Mouse (Mus musculus) Patski (cell line): ENCODE results near the gene Bcl7a. TPM values are rescaled to one million over a fixed set of nuclear protein-coding genes. Genes with fewer than 3 reads are reported as not detected.
A peak's percentile ranks its signal among the peaks of the same experiment; 100 is the strongest.

Experiments
- ATAC-seq: fragments of 100-300 bp; one replicate; pipeline ENCODE4 v1.8.0; 2021
- CTCF ChIA-PET: fragments of 350-600 bp; sonication (Branson Sonifier 250); formaldehyde crosslinking; loops from one replicate; lab custom pipeline; 2022; ENCODE audit warnings: inconsistent platforms; lab: Charles Lee
- POLR2A ChIA-PET: fragments of 350-600 bp; sonication (Branson Sonifier 250); formaldehyde crosslinking; loops from one replicate; lab custom pipeline; 2022; ENCODE audit warnings: antibody characterized with exemption, inconsistent platforms; lab: Charles Lee
- DNase-seq: peaks from one replicate; pipeline ENCODE4 v3.0.0-alpha.2; 2011; ENCODE audit warnings: low read depth, low spot score
- H3K27me3 ChIP-seq: fragments of 371-371 bp; one replicate; pipeline ENCODE4 v1.5.1; 2021
- CTCF ChIP-seq: fragments of 100-300 bp; IDR thresholded peaks from one replicate; pipeline ENCODE4 v1.5.1; 2021
- in situ Hi-C: fragments of 300-500 bp; cut with MboI; formaldehyde crosslinking; loops from 3 replicates; pipeline ENCODE4 v1.11.1; 2018; ENCODE audit warnings: low pct_unique_long_range_greater_than_20kb, mixed read lengths
- polyA plus RNA-seq: library from polyadenylated mRNA; unstranded; gene quantifications from one replicate; pipeline ENCODE4 v1.2.3, GENCODE M21; 2021

Gene Bcl7a
- polyA plus RNA-seq, 1 experiment from 2014 or later = 19.3 TPM

DNA sequence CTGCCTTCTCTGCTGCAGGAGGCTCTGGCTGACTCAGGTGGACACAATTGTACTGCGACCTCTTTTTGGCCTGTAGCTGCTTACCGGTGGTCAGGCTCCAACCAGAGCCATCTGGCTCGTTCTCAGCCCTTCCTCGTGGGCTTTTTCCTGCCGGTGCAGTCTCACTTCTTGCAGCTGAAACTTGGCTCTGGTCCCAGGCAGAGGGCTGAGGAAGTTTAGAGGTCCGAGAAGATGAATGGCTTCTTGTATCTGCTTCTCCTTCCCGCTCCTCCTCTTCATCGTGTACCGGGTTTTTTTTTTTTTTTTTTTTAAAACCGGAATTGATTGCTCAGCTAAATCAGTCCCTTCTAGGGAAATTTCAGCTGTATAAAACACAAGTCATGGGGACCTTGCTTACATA, 32.9 kb downstream of the Bcl7a start:
- ChIA-PET CTCF (interaction anchor here (0.8 to 6.0 kb wide), 10 partner anchors 8 to 125 kb away, joined by 3 to 65 read pairs (median 4); partner anchors contain the start of genes Mlxip and Wdr66), POLR2A (interaction anchor here (1.0 to 1.6 kb wide), 2 partner anchors 18 to 61 kb away, joined by 3 read pairs; no protein-coding TSS in a partner anchor)
- no peak for DNase-seq
- ATAC-seq = no peak
- in situ Hi-C loops = no loop called here
- no peak for TF ChIP-seq CTCF
- no peaks in the 10 kb centered on the region for H3K27me3 ChIP-seq

DNA sequence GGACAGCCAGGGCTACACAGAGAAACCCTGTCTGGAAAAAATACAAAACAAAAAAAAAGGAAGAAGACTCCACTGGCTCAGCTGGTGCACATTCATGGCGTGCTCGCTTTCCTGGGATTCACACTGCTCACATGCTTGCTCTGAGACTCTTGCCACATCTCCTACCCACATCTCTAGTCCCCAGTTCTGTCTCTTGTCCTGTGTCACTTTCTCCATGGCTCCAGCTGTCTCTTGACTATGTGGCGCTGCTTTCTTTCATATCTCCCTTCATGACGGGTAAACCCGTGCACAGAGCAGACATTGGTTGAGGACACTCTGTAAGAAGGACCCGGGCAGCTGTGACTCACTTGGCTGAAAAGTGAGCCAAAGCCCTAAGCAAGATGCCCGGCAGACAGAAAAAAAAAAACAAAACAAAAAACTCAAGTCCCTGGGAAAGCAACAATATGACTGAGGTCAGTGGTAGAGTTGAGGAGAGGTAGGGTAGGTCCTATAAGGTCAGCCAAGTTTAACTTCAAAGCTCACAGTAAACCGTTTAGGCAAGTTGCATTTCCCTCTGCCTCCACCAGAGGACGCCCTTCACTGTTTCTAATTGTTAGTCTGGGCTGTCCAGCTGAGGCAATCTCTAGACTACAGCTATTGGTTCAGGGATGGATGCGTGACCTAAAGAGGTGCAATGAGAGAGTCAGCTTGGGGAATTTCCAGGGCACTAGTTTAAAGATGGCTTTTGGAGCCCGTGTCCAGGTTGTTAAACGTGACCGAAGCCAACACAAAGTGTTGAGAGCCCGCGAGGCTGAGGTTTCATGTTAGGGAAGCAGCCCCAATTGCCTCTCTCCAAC, 33.7 kb downstream of the Bcl7a start:
- in situ Hi-C loops = no loop called here
- ChIA-PET CTCF (interaction anchor here (0.6 to 6.0 kb wide), 23 partner anchors 9 to 130 kb away, joined by 3 to 65 read pairs (median 4); partner anchors contain the start of genes Mlxip and Wdr66), POLR2A (interaction anchor here (1.0 to 1.6 kb wide), 2 partner anchors 18 to 60 kb away, joined by 3 read pairs; no protein-coding TSS in a partner anchor)
- ATAC-seq (peak; percentile 29), DNase-seq (no peak)
- H3K27me3 ChIP-seq = no peaks in the 10 kb centered on the region
- peak; percentile 98 for TF ChIP-seq CTCF

DNA sequence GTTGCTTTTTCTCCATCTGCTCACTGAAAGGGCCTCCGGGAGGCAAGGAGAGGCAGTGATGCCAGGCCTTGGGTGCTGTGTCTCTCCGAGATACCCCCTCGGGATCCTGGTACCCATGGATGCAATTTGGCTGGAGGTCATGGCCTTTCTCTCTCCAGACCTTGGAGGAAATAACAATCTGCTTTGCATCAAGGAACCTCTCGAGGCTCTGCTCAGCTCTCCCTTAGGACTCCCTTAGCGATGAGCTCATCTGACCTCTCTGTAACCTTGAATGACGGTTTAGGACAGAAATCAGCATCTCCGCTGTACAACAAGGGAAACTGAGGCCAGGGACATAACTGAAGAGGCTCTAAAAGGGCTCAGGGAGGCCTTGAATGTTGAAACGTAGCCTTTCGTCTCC, 35.1 kb downstream of the Bcl7a start:
- no peak for TF ChIP-seq CTCF
- no peak for ATAC-seq
- in situ Hi-C loops = no loop called here
- H3K27me3 ChIP-seq = no peaks in the 10 kb centered on the region
- DNase-seq = no peak
- ChIA-PET POLR2A (interaction anchor here (1.0 kb wide), 1 partner anchor 57 kb away, joined by 3 read pairs; no protein-coding TSS in a partner anchor), CTCF (interaction anchor here (0.9 to 6.0 kb wide), 7 partner anchors 10 to 68 kb away, joined by 3 to 65 read pairs (median 5); no protein-coding TSS in a partner anchor)

DNA sequence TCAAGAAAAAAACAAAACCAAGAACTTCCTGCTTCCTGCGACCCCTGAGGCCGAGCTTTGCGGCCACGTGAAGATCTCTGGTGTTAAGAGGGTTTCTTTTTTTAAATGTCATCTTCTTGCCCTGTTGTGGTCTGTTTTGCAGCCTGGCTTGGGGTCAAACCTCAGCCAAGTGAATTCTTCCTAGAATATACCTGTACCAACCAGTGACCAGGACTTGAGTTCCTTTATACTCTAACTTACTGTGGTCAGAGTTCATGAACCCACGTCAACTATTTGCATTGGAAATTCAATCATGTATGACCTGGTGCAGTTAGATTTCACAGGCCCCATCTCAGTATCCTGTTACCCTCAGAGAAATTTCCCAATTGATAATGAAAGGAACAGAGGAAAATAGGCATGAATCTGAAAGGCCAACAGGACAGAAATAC, 35.9 kb downstream of the Bcl7a start:
- ATAC-seq (no peak), DNase-seq (no peak)
- in situ Hi-C loops = no loop called here
- H3K27me3 ChIP-seq = no peaks in the 10 kb centered on the region
- TF ChIP-seq CTCF = no peak
- ChIA-PET CTCF (interaction anchor here (5.1 to 6.0 kb wide), 2 partner anchors 57 to 62 kb away, joined by 51 to 65 read pairs; no protein-coding TSS in a partner anchor), POLR2A (interaction anchor here (0.6 to 1.0 kb wide), 2 partner anchors 8 to 57 kb away, joined by 3 to 4 read pairs; no protein-coding TSS in a partner anchor)

DNA sequence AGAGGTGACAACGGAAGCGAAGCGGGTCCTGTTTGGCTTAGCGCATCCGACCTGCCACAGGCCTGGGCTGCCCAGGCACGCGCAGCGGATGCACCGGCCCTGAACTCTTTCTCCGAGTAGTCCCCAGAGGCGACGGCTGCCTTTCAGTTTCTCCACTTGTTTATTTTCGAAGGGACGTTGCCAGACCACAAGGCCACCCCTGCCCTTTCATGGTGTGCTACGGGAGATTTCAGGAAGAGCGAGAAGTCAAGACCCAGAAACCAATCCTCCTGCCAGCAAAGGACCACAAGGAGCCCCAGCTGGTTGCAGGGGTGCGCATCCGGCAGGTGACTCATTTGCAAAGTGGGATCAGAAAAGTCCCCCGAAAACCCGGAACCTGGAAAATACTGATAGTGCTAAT, 38.3 kb downstream of the Bcl7a start:
- H3K27me3 ChIP-seq = no peaks in the 10 kb centered on the region
- DNase-seq (no peak), ATAC-seq (no peak)
- in situ Hi-C loops = loop anchor here (5.0 kb wide), 1 partner anchor 50 kb away; no protein-coding TSS in a partner anchor
- CTCF ChIA-PET = no interaction called here
- TF ChIP-seq CTCF = no peak
- POLR2A ChIA-PET = no interaction called here

DNA sequence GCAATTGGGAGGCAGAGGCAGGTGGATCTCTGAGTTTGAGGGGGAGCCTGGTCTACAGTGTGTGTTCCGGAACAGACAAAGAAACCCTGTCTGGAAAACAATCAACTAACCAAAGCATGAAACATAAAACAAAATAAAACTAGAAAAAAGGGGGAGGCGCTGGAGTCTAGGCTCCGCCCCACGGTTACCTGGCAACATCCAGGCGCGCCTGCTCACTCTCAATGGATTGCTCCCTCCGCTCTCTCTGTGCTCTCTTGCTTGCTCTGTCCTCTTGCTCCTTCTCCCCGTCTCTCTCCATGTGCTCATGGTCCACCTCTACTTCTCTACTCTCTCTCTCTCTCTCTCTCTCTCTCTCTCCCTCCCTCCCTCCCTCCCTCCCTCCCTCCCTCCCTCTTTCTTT, 39.1 kb downstream of the Bcl7a start:
- no peaks in the 10 kb centered on the region for H3K27me3 ChIP-seq
- ChIA-PET POLR2A (no interaction called here), CTCF (no interaction called here)
- in situ Hi-C loops = loop anchor here (5.0 kb wide), 1 partner anchor 50 kb away; no protein-coding TSS in a partner anchor
- no peak for ATAC-seq
- TF ChIP-seq CTCF = no peak
- no peak for DNase-seq

DNA sequence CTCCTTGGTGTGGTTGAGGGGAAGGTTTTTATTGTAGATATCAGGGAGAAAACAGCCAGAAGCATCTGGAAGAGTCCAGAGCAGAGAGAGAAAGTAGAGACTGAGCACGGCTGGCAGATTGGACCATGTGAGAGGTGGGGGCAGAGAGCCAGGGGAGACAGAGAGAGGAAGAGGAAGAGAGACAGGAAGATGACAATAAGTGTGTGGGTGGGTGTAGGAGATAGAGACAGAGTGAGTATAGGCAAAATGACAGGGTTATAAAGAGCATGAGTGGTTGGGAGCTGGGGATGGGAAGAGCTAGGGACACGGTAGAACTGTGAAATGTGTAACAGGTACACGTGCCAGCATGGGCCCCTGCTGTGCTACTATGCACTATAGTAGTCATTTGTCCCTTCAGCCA, 44.8 kb downstream of the Bcl7a start:
- DNase-seq = no peak
- ATAC-seq = no peak
- no peak for TF ChIP-seq CTCF
- CTCF ChIA-PET = interaction anchor here (1.0 kb wide), 1 partner anchor 11 kb away, joined by 3 read pairs; no protein-coding TSS in a partner anchor
- in situ Hi-C loops = no loop called here
- POLR2A ChIA-PET = no interaction called here
- no peaks in the 10 kb centered on the region for H3K27me3 ChIP-seq

DNA sequence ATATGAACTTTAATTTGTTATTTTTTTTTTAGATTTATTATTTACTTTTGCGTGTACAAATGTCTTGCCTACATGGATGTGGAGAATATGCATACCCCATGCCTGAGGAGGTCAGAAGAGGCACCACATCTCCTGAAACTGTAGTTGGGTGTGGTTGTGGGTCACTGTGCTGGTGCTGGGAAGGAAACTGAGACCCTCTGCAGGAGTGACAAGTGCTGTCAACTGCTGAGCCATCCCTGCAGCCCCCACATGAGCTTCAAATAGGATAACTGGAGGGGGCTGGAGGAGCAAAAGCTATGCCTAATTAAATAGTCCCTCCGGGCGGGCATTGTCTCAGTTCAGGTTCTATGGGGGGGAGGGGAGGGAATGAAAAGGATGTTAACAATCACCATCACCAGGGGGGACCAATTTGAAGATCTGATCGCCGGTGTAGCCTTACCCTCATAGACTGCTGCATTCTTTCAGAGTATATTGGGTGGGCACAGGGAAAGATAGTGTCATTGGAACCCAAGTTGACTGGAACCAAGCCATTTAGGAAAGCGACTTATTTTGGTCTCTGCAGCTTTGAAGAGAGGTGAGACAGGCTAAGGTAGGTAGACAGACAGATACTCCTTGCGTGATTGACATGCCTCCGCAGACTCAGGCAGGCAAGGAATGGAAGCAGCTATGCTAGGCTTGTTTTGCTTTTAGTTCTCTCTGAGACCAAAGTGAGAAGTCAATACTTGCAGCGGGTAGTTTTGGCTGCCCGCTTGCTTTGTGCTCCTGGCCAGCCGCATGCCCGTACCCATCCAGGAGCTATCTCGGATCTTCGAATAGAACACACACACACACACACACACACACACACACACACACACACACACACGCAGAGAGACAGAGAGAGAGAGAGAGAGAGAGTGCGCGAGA, 47.2 kb downstream of the Bcl7a start:
- no peak for ATAC-seq

DNA sequence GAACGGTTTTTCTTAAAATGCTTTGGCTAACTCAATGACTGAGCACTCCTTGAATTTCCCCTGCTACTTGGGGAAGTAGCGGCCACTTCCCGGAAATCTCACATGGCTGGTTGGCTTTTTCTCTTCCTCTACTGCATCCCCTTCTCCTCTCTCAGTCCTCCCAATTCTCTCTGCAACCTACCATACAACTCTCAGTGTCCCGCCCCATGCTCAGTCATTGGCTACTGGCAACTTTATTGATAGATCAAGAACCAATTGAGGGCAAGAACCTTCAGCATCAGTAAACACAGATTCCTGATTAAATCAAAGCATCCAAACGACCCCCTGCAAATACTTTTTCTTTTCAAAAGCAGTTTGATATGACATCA, 47.8 kb downstream of the Bcl7a start:
- TF ChIP-seq CTCF = no peak
- no peak for DNase-seq
- no peaks in the 10 kb centered on the region for H3K27me3 ChIP-seq
- in situ Hi-C loops = no loop called here
- no peak for ATAC-seq
- CTCF ChIA-PET = interaction anchor here (1.0 to 2.5 kb wide), 3 partner anchors 14 to 45 kb away, joined by 3 to 9 read pairs (median 3); no protein-coding TSS in a partner anchor
- POLR2A ChIA-PET = no interaction called here

More for the DNA sequence above, 47.2 kb downstream of the Bcl7a start:
- in situ Hi-C loops = no loop called here
- POLR2A ChIA-PET = interaction anchor here (0.6 kb wide), 1 partner anchor 150 kb away, joined by 3 read pairs; no protein-coding TSS in a partner anchor
- H3K27me3 ChIP-seq = no peaks in the 10 kb centered on the region
- CTCF ChIA-PET = interaction anchor here (1.0 to 2.5 kb wide), 3 partner anchors 13 to 46 kb away, joined by 3 to 9 read pairs (median 3); no protein-coding TSS in a partner anchor
- DNase-seq = no peak
- TF ChIP-seq CTCF = no peak
